In genomic region chr6:119106726-119107125, GRCm38 (mm10) we compare ENCODE assay signal across 8 mouse cellular contexts.
DNase-seq lines count a peak whose midpoint lies in the region; ATAC-seq and TF ChIP-seq lines count a peak whose summit lies in the region.

No protein-coding gene starts in this region.

- TF ChIP-seq EP300 in lung, postnatal 0 days (IDR thresholded peaks at IDR 0.05), result no peak
- TF ChIP-seq EP300 in stomach, postnatal 0 days (optimal IDR thresholded peaks at IDR 0.05), result no peak

- H3K27me3 ChIP-seq in lung, postnatal 0 days (replicated peaks; ENCODE audit: insufficient read depth, low read length), result no peaks in the 10 kb centered on the region
- peaks cover 14% of the 10 kb centered on the region for H3K27me3 ChIP-seq in limb, embryonic 13.5 days
- H3K27me3 ChIP-seq in stomach, postnatal 0 days (ENCODE audit: control insufficient read depth, insufficient read depth, low read length), result peaks cover 3% of the 10 kb centered on the region; the same call in 1 of the 2 replicates

- H3K4me3 ChIP-seq in lung, postnatal 0 days (ENCODE audit: low read depth, low read length), result peak overlapping the region; percentile 54
- H3K4me3 ChIP-seq in limb, embryonic 13.5 days, result peak overlapping the region; percentile 72
- peak overlapping the region; percentile 64 for H3K4me3 ChIP-seq in stomach, postnatal 0 days (ENCODE audit: low read depth, low read length)

- ATAC-seq in lung, postnatal 0 days, result no peak
- no peak for ATAC-seq in limb, embryonic 13.5 days (ENCODE audit: low FRiP score, low read depth)
- no peak for ATAC-seq in stomach, postnatal 0 days (ENCODE audit: low FRiP score, low TSS enrichment)
- ATAC-seq in monocyte, adult 5-6 weeks (replicated peaks; ENCODE audit: insufficient number of reproducible peaks, low FRiP score, low TSS enrichment, poor library complexity, severe bottlenecking), result no peak

- peak; percentile 29 to 56 for DNase-seq in cerebellum, postnatal 25 days
- DNase-seq in cerebellum, adult 11-12 months, result no peak
- no peak for DNase-seq in lung, postnatal 0 days (ENCODE audit: low spot score)
- no peak for DNase-seq in lung, postnatal 36 days
- DNase-seq in stomach, postnatal 0 days (ENCODE audit: low spot score), result no peak
- no peak for DNase-seq in kidney, adult 9 months

- H3K27ac ChIP-seq in lung, postnatal 0 days (ENCODE audit: low read length), result no peak overlapping the region
- H3K27ac ChIP-seq in limb, embryonic 13.5 days, result no peak overlapping the region
- H3K27ac ChIP-seq in stomach, postnatal 0 days (replicated peaks), result no peak overlapping the region

- no peaks in the 10 kb centered on the region for H3K36me3 ChIP-seq in lung, postnatal 0 days (ENCODE audit: insufficient read depth, low read length)
- no peaks in the 10 kb centered on the region for H3K36me3 ChIP-seq in limb, embryonic 13.5 days
- no peaks in the 10 kb centered on the region for H3K36me3 ChIP-seq in stomach, postnatal 0 days (ENCODE audit: control insufficient read depth, insufficient read depth, low read length)

- peak overlapping the region; percentile 97 for H3K4me2 ChIP-seq in lung, postnatal 0 days (replicated peaks; ENCODE audit: low read depth, low read length)
- peak overlapping the region; percentile 91 for H3K4me2 ChIP-seq in limb, embryonic 13.5 days (replicated peaks)
- H3K4me2 ChIP-seq in stomach, postnatal 0 days (replicated peaks; ENCODE audit: low read depth), result peak overlapping the region; percentile 90

- H3K4me1 ChIP-seq in lung, postnatal 0 days (ENCODE audit: insufficient read depth, low read depth, low read length), result no peaks in the 10 kb centered on the region
- peaks cover 55% of the 10 kb centered on the region for H3K4me1 ChIP-seq in limb, embryonic 13.5 days
- no peaks in the 10 kb centered on the region; the same call in 1 of the 2 replicates for H3K4me1 ChIP-seq in stomach, postnatal 0 days (replicated peaks; ENCODE audit: control insufficient read depth, insufficient read depth)

- TF ChIP-seq CTCF in lung, postnatal 0 days (IDR thresholded peaks at IDR 0.05), result no peak
- no peak for TF ChIP-seq CTCF in stomach, postnatal 0 days (IDR thresholded peaks at IDR 0.05; ENCODE audit: low read depth)

- H3K9ac ChIP-seq in lung, postnatal 0 days (replicated peaks; ENCODE audit: low read depth), result no peak overlapping the region
- peak overlapping the region; percentile 84 for H3K9ac ChIP-seq in limb, embryonic 13.5 days
- peak overlapping the region; percentile 74 for H3K9ac ChIP-seq in stomach, postnatal 0 days (ENCODE audit: low read length)

- H3K9me3 ChIP-seq in lung, postnatal 0 days (ENCODE audit: low read length), result no peaks in the 10 kb centered on the region
- H3K9me3 ChIP-seq in limb, embryonic 13.5 days, result no peaks in the 10 kb centered on the region
- H3K9me3 ChIP-seq in stomach, postnatal 0 days (ENCODE audit: control insufficient read depth, low read length), result no peaks in the 10 kb centered on the region

- 23% methylated on average over 7 of the region's 7 CpGs for WGBS in lung, postnatal 0 days
- 6% methylated on average over 7 of the region's 7 CpGs for WGBS in limb, embryonic 13.5 days
- 28% methylated on average over 7 of the region's 7 CpGs for WGBS in stomach, postnatal 0 days

Comparison
In these comparisons a context has a peak if more than half of its experiments do, and no peak if none do; other contexts are left out.
1. DNase-seq: peak in cerebellum, postnatal 25 days (2 of 2); none in cerebellum, adult 11-12 months (single experiment), lung, postnatal 0 days (single experiment), lung, postnatal 36 days (single experiment), stomach, postnatal 0 days (single experiment) and kidney, adult 9 months (single experiment).
2. Peak in every context shown above with its lines, with median percentiles within 50 percentile points of each other: H3K4me2 ChIP-seq and H3K4me3 ChIP-seq.